ENCODE assay signal across 19 mouse cellular contexts in genomic region chr3:38496795-38497385, GRCm38 (mm10). TPM values are rescaled to one million over a fixed set of nuclear protein-coding genes. Genes with fewer than 3 reads are reported as not detected.
DNase-seq lines count a peak whose midpoint lies in the region; ATAC-seq lines count a peak whose summit lies in the region.
"Had no signal": no experiment of that assay in that cellular context is flagged by ENCODE, and none has a peak within 500 bp of the region (broad histone marks: within the 10 kb centered on the region; RNA-seq: fewer than 3 reads in every experiment).

No protein-coding gene starts in this region.

- no peak overlapping the region for H3K9ac ChIP-seq in forebrain, embryonic 14.5 days (ENCODE audit: low read length)
- H3K9ac ChIP-seq: embryonic facial prominence, embryonic 13.5 days; hindbrain, embryonic 15.5 days; limb, embryonic 15.5 days; lung, embryonic 14.5 days had no signal

- H3K4me1 ChIP-seq in forebrain, embryonic 14.5 days (ENCODE audit: control insufficient read depth, insufficient read depth, low read length) = no peaks in the 10 kb centered on the region
- 0 out of 2 replicates have a peak, but pooled peaks cover 4% of the 10 kb centered on the region for H3K4me1 ChIP-seq in forebrain, embryonic 10.5 days

- DNase-seq in forebrain, embryonic 14.5 days (ENCODE audit: low spot score) = peak; percentile 22
- DNase-seq in forebrain, embryonic 10.5 days (ENCODE audit: extremely low spot score, low spot score) = no peak
- peak; percentile 71 for DNase-seq in thymus, postnatal 0 days (ENCODE audit: low spot score)
- no peak for DNase-seq in thymus, adult 18-20 months
- DNase-seq in natural killer cell, adult 2 months (ENCODE audit: low spot score in 2 of 2) = peak; percentile 31 to 60
- DNase-seq in gastrocnemius, postnatal 36 days = no peak
- DNase-seq in cerebellum, postnatal 25 days = no peak
- DNase-seq in Muller cell, postnatal 12 days (ENCODE audit: inconsistent ontology term) = no peak
- DNase-seq: adrenal gland, postnatal 10 days; cerebellum, postnatal 10 days; gastrocnemius, adult 2 months; heart, adult 18-20 months; heart, postnatal 10 days; kidney, adult 2 months; kidney, postnatal 36 days; lung, embryonic 14.5 days had no signal

- ATAC-seq in forebrain, embryonic 14.5 days = no peak

- no peaks in the 10 kb centered on the region for H3K36me3 ChIP-seq in forebrain, embryonic 14.5 days (ENCODE audit: control insufficient read depth, insufficient read depth, low read length)
- H3K36me3 ChIP-seq in forebrain, embryonic 10.5 days (replicated peaks) = no peaks in the 10 kb centered on the region
- H3K36me3 ChIP-seq: embryonic facial prominence, embryonic 13.5 days; hindbrain, embryonic 15.5 days; limb, embryonic 15.5 days had no signal

- no peak overlapping the region for H3K4me3 ChIP-seq in forebrain, embryonic 14.5 days (ENCODE audit: low read depth, low read length)
- no peak overlapping the region for H3K4me3 ChIP-seq in forebrain, embryonic 10.5 days
- H3K4me3 ChIP-seq: embryonic facial prominence, embryonic 13.5 days; gastrocnemius, adult 2 months; hindbrain, embryonic 15.5 days; limb, embryonic 15.5 days had no signal

- WGBS in forebrain, embryonic 14.5 days = 91% methylated on average over 3 of the region's 3 CpGs
- WGBS in forebrain, embryonic 10.5 days = 87% methylated on average over 3 of the region's 3 CpGs

- H3K9me3 ChIP-seq in forebrain, embryonic 14.5 days (replicated peaks; ENCODE audit: control insufficient read depth, low read length) = no peaks in the 10 kb centered on the region
- no peaks in the 10 kb centered on the region for H3K9me3 ChIP-seq in forebrain, embryonic 10.5 days
- H3K9me3 ChIP-seq: embryonic facial prominence, embryonic 13.5 days; hindbrain, embryonic 15.5 days; limb, embryonic 15.5 days had no signal

- intact Hi-C loops in gastrocnemius, postnatal 36 days (cut with DNase I) = no loop called here

- H3K27ac ChIP-seq in forebrain, embryonic 14.5 days (ENCODE audit: low read depth, low read length) = no peak overlapping the region
- no peak overlapping the region for H3K27ac ChIP-seq in forebrain, embryonic 10.5 days
- H3K27ac ChIP-seq: embryonic facial prominence, embryonic 13.5 days; gastrocnemius, adult 2 months; hindbrain, embryonic 15.5 days; limb, embryonic 15.5 days had no signal

- no peaks in the 10 kb centered on the region for H3K27me3 ChIP-seq in forebrain, embryonic 14.5 days (replicated peaks; ENCODE audit: control insufficient read depth, insufficient read depth, low read length)
- H3K27me3 ChIP-seq in forebrain, embryonic 10.5 days (ENCODE audit: poor library complexity, severe bottlenecking) = no peaks in the 10 kb centered on the region
- H3K27me3 ChIP-seq: embryonic facial prominence, embryonic 13.5 days; hindbrain, embryonic 15.5 days; limb, embryonic 15.5 days had no signal

- no peak overlapping the region for H3K4me2 ChIP-seq in forebrain, embryonic 14.5 days (ENCODE audit: low read length)
- H3K4me2 ChIP-seq: embryonic facial prominence, embryonic 13.5 days; hindbrain, embryonic 15.5 days; limb, embryonic 15.5 days; lung, embryonic 14.5 days had no signal

RNA-seq across cellular contexts. Expression of gene Ankrd50, which starts 12.2 kb away (rescaled TPM):
- 21.2 and 21.8 TPM in 2 replicates for polyA plus RNA-seq in forebrain, embryonic 14.5 days (2014; fragmentation: Nextera tagmentation; extraction: Ambion mirVana)
- polyA plus RNA-seq in forebrain, embryonic 10.5 days (2016; fragmentation: Nextera tagmentation; extraction: Ambion mirVana) = 16.3 and 19.0 TPM in 2 replicates
- 13.1 and 15.4 TPM in 2 replicates for polyA plus RNA-seq in thymus, postnatal 0 days (2015; fragmentation: Nextera tagmentation; extraction: Ambion mirVana)
- total RNA-seq in gastrocnemius, postnatal 36 days (2021) = 10 to 100 TPM in 1 of 2 experiments, 1 to 10 TPM in 1; 9.7 to 10.6 TPM

Comparison
In these comparisons a context has a peak if more than half of its experiments do, and no peak if none do; other contexts are left out.
1. DNase-seq: peak in forebrain, embryonic 14.5 days (single experiment), thymus, postnatal 0 days (single experiment) and natural killer cell, adult 2 months (2 of 2); none in forebrain, embryonic 10.5 days (single experiment), thymus, adult 18-20 months (0 of 2), gastrocnemius, postnatal 36 days (0 of 2), cerebellum, postnatal 25 days (0 of 2) and Muller cell, postnatal 12 days (single experiment).